Comparison of ENCODE assay signal across 9 mouse cellular contexts in genomic region chr8:87715731-87716682, GRCm38 (mm10).
DNase-seq lines count a peak whose midpoint lies in the region; ATAC-seq and TF ChIP-seq lines count a peak whose summit lies in the region.
"Had no signal": no experiment of that assay in that cellular context is flagged by ENCODE, and none has a peak within 500 bp of the region (broad histone marks: within the 10 kb centered on the region; RNA-seq: fewer than 3 reads in every experiment).

No protein-coding gene starts in this region.

- WGBS in cerebellum, adult 2 months = 44% methylated on average over 24 of the region's 24 CpGs
- WGBS in hindbrain, embryonic 12.5 days = 8% methylated on average over 24 of the region's 24 CpGs

- no peaks in the 10 kb centered on the region for H3K27me3 ChIP-seq in cerebellum, adult 2 months (ENCODE audit: control insufficient read depth, insufficient read depth, low read length)
- no peaks in the 10 kb centered on the region for H3K27me3 ChIP-seq in hindbrain, embryonic 12.5 days

- H3K9ac ChIP-seq in hindbrain, embryonic 12.5 days = 0 out of 2 replicates have a peak overlapping the region, but pooled peaks have one; percentile 1

- no peak overlapping the region for H3K27ac ChIP-seq in cerebellum, adult 2 months (ENCODE audit: insufficient read depth, low read length)
- H3K27ac ChIP-seq in hindbrain, embryonic 12.5 days = peak overlapping the region; percentile 90
- H3K27ac ChIP-seq: macrophage had no signal

- H3K4me2 ChIP-seq in hindbrain, embryonic 12.5 days (replicated peaks) = peak overlapping the region; percentile 46

- H3K4me3 ChIP-seq in cerebellum, adult 2 months (replicated peaks; ENCODE audit: insufficient read depth, low read depth, low read length) = no peak overlapping the region
- H3K4me3 ChIP-seq in hindbrain, embryonic 12.5 days = peak overlapping the region; percentile 12

- H3K36me3 ChIP-seq in hindbrain, embryonic 12.5 days = no peaks in the 10 kb centered on the region

- H3K4me1 ChIP-seq in cerebellum, adult 2 months (ENCODE audit: control insufficient read depth, insufficient read depth, low read length) = peaks cover 9% of the 10 kb centered on the region
- peaks cover 76% of the 10 kb centered on the region for H3K4me1 ChIP-seq in hindbrain, embryonic 12.5 days

- no peaks in the 10 kb centered on the region for H3K9me3 ChIP-seq in hindbrain, embryonic 12.5 days (replicated peaks)

- TF ChIP-seq POLR2A in cerebellum, adult 2 months (IDR thresholded peaks at IDR 0.05; ENCODE audit: borderline replicate concordance, insufficient read depth, low read length) = no peak

- peak; percentile 84 for TF ChIP-seq CTCF in cerebellum, adult 2 months (IDR thresholded peaks at IDR 0.05; ENCODE audit: borderline replicate concordance, insufficient read depth, low read depth, low read length)

- peak; percentile 76 for ATAC-seq in frontal cortex, adult (ENCODE audit: low TSS enrichment)
- ATAC-seq in hindbrain, embryonic 12.5 days (ENCODE audit: low FRiP score) = peak; percentile 75

- peak; percentile 67 for DNase-seq in Muller cell, postnatal 12 days (ENCODE audit: inconsistent ontology term)
- DNase-seq in cerebellum, adult 2 months = peak; percentile 73 to 81
- DNase-seq in layer of hippocampus, postnatal 10 days (ENCODE audit: low spot score in 2 of 2) = peak; percentile 79 to 81
- peak; percentile 81 for DNase-seq in lung, postnatal 14 days
- DNase-seq in right cerebral cortex, adult 2 months (ENCODE audit: low spot score in 2 of 2) = peak; percentile 87 to 89
- peak; percentile 47 to 81 for DNase-seq in urinary bladder, postnatal 4 days (ENCODE audit: low spot score in 2 of 2)
